Mouse (Mus musculus): ENCODE results near the gene Cd53. TPM values are rescaled to one million over a fixed set of nuclear protein-coding genes. Genes with fewer than 3 reads are reported as not detected.

Cd53 gene
- polyA plus RNA-seq, 1 experiment from 2014 or later = 12.6 TPM

- H3K9me3 ChIP-seq (replicated peaks) = no peaks in the 10 kb centered on the region
- 2% methylated on average over 31 of the region's 31 CpGs for WGBS (ENCODE audit: insufficient replicate concordance)
- ATAC-seq = peak; percentile 96
- H3K27ac ChIP-seq = peak overlapping the region; percentile 87
- peak overlapping the region; percentile 64 for H3K4me3 ChIP-seq
- no peaks in the 10 kb centered on the region for H3K36me3 ChIP-seq
- peak overlapping the region; percentile 75 for H3K4me2 ChIP-seq
- peaks cover 7% of the 10 kb centered on the region; the same call in 1 of the 2 replicates for H3K27me3 ChIP-seq (replicated peaks)
- H3K9ac ChIP-seq = peak overlapping the region; percentile 63
- no peaks in the 10 kb centered on the region for H3K4me1 ChIP-seq
Observed at GRCm38 (mm10) chr3:106721397-106722027, 68.4 kb downstream of the Cd53 start.

Other genes with a start within 250 kb of the Cd53 start
- gene Dram2, start 242.4 kb downstream of the Cd53 start, polyA plus RNA-seq (2016; fragmentation: Nextera tagmentation; extraction: Ambion mirVana) = 23.9 and 24.9 TPM in 2 replicates
- 23.2 and 31.3 TPM in 2 replicates for gene Cept1, start 242.3 kb downstream of the Cd53 start, polyA plus RNA-seq (2016; fragmentation: Nextera tagmentation; extraction: Ambion mirVana)
- 6.1 and 6.7 TPM in 2 replicates for gene Lrif1, start 105.2 kb downstream of the Cd53 start, polyA plus RNA-seq (2016; fragmentation: Nextera tagmentation; extraction: Ambion mirVana)
- not detected in 2 replicates for gene Olfr266, start 36.1 kb upstream of the Cd53 start, polyA plus RNA-seq (2016; fragmentation: Nextera tagmentation; extraction: Ambion mirVana)
- gene Kcna3, start 246.0 kb upstream of the Cd53 start, polyA plus RNA-seq (2016; fragmentation: Nextera tagmentation; extraction: Ambion mirVana) = 4.4 and 5.3 TPM in 2 replicates

All from liver, embryonic 12.5 days (tissue).